Mouse (Mus musculus) liver, embryonic 14.5 days (tissue): ENCODE measurements around the gene Ctcf.

Experiments
- CTCF ChIP-seq: IDR thresholded peaks from 2 replicates; pipeline ENCODE4 v1.5.1; 2016; ENCODE audit warnings: antibody characterized with exemption, low read depth, control low read depth
- EP300 ChIP-seq: IDR thresholded peaks from 2 replicates; pipeline ENCODE4 v1.6.1; 2016; ENCODE audit warnings: antibody characterized with exemption, low read depth

GRCm38 (mm10) chr8:105621841-105622240, 14.5 kb upstream of the Ctcf start:
- no peak for TF ChIP-seq CTCF
- no peak for TF ChIP-seq EP300
